Mouse (Mus musculus) neural tube, embryonic 12.5 days (tissue): ENCODE data around the gene 4930518I15Rik. TPM values are rescaled to one million over a fixed set of nuclear protein-coding genes. Genes with fewer than 3 reads are reported as not detected.
"Not testable (repeated sequence)": the region's sequence is repeated elsewhere in the genome, so short reads cannot be mapped to it uniquely, and the experiment has no call there.

ENCODE experiments used
- ATAC-seq: fragments of 200-750 bp; cut with Nextera tagmentation; 2 replicates; pipeline ENCODE4 v1.8.0; 2017; ENCODE audit warnings: low read depth, mild to moderate bottlenecking, moderate TSS enrichment, moderate library complexity; ENCODE audit not compliant: low FRiP score
- H3K27ac ChIP-seq: fragments of 300-500 bp; sonication (generic); 2 replicates; pipeline ENCODE4 v1.5.1; 2016
- H3K27me3 ChIP-seq: fragments of 300-500 bp; sonication (generic); replicated peaks from 2 replicates; pipeline ENCODE4 v1.6.1; 2016; ENCODE audit warnings: mild to moderate bottlenecking
- H3K36me3 ChIP-seq: fragments of 300-500 bp; sonication (generic); 2 replicates; pipeline ENCODE4 v1.6.1; 2016; ENCODE audit warnings: mild to moderate bottlenecking
- H3K4me1 ChIP-seq: fragments of 300-500 bp; sonication (generic); 2 replicates; pipeline ENCODE4 v1.6.1; 2016
- H3K4me2 ChIP-seq: fragments of 300-500 bp; sonication (generic); replicated peaks from 2 replicates; pipeline ENCODE4 v1.6.1; 2016; ENCODE audit warnings: mild to moderate bottlenecking
- H3K4me3 ChIP-seq: fragments of 300-500 bp; sonication (generic); 2 replicates; pipeline ENCODE4 v1.5.1; 2016
- H3K9ac ChIP-seq: fragments of 300-500 bp; sonication (generic); 2 replicates; pipeline ENCODE4 v1.6.1; 2016; ENCODE audit warnings: mild to moderate bottlenecking
- H3K9me3 ChIP-seq: fragments of 300-500 bp; sonication (generic); 2 replicates; pipeline ENCODE4 v1.6.1; 2016; ENCODE audit warnings: mild to moderate bottlenecking
- WGBS: fragments of 180-500 bp; shearing (Covaris S2); methylation state at CpG from one replicate; pipeline ENCODE4 v1.1.7; 2016; 5-methylcytosine and 5-hydroxymethylcytosine counted together
- polyA plus RNA-seq: library from polyadenylated mRNA; unstranded; fragments of >200 nt; fragmentation: Nextera tagmentation; extraction: Ambion mirVana; gene quantifications from 2 replicates; pipeline ENCODE4 v1.2.1, GENCODE M21; 2016

The 4930518I15Rik gene
- polyA plus RNA-seq, 1 experiment from 2014 or later, result 10.9 TPM

DNA sequence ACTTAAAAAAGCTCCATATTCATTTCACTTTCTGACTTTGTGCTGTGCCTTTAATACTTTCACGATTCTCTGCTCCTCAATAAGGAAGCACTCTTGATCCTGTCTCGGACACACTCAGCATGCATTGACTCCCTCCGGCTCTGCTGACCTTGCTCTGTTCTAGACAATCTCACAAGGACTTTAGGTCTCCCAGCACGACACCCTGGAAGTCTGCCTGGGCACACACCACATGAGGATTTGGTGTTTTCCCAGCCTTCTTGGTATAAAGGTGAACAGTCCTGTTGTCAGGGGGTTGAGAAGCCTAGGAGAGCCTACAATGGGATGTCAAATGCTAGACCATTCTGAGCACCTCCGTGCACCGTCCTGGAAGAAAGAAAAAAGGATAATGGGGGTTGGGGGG, 35.1 kb upstream of the 4930518I15Rik start:
- no peak overlapping the region for H3K4me2 ChIP-seq
- H3K4me1 ChIP-seq, result peaks cover 4% of the 10 kb centered on the region; the same call in 1 of the 2 replicates
- ATAC-seq, result no peak
- WGBS, result 77% methylated on average over 6 of the region's 6 CpGs
- no peaks in the 10 kb centered on the region for H3K9me3 ChIP-seq
- H3K36me3 ChIP-seq, result no peaks in the 10 kb centered on the region
- H3K9ac ChIP-seq, result no peak overlapping the region
- H3K27me3 ChIP-seq, result no peaks in the 10 kb centered on the region
- no peak overlapping the region for H3K4me3 ChIP-seq
- no peak overlapping the region for H3K27ac ChIP-seq

- Histone ChIP-seq H3K4me1 (peaks cover 4% of the 10 kb centered on the region; the same call in 1 of the 2 replicates), H3K4me2 (no peak overlapping the region), H3K36me3 (no peaks in the 10 kb centered on the region), H3K9ac (no peak overlapping the region), H3K27ac (no peak overlapping the region), H3K9me3 (no peaks in the 10 kb centered on the region), H3K27me3 (no peaks in the 10 kb centered on the region), H3K4me3 (no peak overlapping the region)
- 42% methylated on average over 3 of the region's 3 CpGs for WGBS
- ATAC-seq, result no peak
These were observed 34.5 kb upstream of the 4930518I15Rik start for GRCm38 (mm10) chr2:156892240-156892639.

GRCm38 (mm10) chr2:156888490-156888889, 30.7 kb upstream of the 4930518I15Rik start:
- H3K4me2 ChIP-seq, result no peak overlapping the region
- no peak overlapping the region for H3K27ac ChIP-seq
- H3K9ac ChIP-seq, result no peak overlapping the region
- H3K9me3 ChIP-seq, result no peaks in the 10 kb centered on the region
- no peak for ATAC-seq
- H3K4me1 ChIP-seq, result peaks cover 4% of the 10 kb centered on the region; the same call in 1 of the 2 replicates
- H3K36me3 ChIP-seq, result no peaks in the 10 kb centered on the region
- H3K4me3 ChIP-seq, result no peak overlapping the region
- H3K27me3 ChIP-seq, result no peaks in the 10 kb centered on the region
- 78% methylated on average over 3 of the region's 3 CpGs for WGBS

DNA sequence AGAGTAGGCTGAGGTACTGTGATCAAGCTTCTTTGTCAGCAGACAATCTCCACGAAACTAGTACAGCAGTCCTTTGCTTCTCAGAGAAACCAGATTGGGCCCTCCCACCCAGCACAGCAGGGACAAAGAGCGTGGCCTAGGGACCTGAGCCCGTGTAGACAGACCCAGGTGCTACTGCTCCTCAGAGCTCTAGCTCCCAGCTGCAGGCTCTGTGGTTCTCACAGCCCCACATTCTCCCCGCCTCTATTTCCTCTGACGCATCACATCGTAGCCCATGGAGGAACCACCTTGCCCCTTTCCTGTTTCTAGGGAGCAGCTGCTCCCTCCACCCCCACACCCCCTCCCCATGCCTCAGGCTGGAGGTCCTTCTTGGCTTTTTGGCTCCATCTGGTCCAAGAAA, 29.3 kb upstream of the 4930518I15Rik start, which contains the start of gene Sla2:
TSS of gene Sla2 (minus strand) at position 176 of the 400 bp plus-strand sequence.
- Histone ChIP-seq H3K4me2 (no peak within 1 kb of the TSS), H3K9me3 (no peaks in the 10 kb centered on the region)
- WGBS, result 72% methylated on average over 6 of the region's 6 CpGs

DNA sequence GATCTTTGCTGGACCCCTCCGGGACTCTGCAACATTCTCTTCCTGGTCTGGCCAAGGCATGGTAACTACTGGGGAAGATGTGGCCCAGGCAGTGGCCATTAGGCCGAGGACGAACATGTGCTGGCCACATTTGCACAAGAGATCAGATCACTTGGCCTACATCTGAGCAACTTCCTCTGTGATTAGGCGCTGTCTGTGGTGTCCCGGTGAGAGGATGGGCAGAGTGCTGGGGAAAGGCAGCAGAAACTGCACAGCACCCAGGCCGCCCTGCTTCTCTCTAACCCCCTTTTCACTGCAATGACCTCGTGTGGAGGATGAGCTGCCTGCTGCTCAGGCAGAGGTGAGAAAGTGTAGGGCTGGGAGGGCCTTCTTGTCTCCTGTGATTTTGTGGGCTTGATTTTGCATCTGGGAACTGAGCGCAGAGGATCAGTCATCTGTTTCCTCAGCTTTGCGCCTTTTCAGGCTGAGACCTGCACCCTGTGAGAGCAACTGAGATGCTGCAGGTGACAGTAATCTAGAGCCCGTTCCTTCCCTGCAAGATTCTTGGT, 28.4 kb upstream of the 4930518I15Rik start:
- Histone ChIP-seq H3K27ac (no peak overlapping the region), H3K9ac (no peak overlapping the region), H3K4me3 (no peak overlapping the region), H3K27me3 (no peaks in the 10 kb centered on the region), H3K36me3 (no peaks in the 10 kb centered on the region), H3K9me3 (no peaks in the 10 kb centered on the region), H3K4me2 (no peak overlapping the region), H3K4me1 (no peaks in the 10 kb centered on the region)
- 81% methylated on average over 10 of the region's 10 CpGs for WGBS
- no peak for ATAC-seq

More for the DNA sequence above, 29.3 kb upstream of the 4930518I15Rik start, which contains the start of gene Sla2:
- Histone ChIP-seq H3K9ac (no peak within 1 kb of the TSS), H3K4me1 (no peaks in the 10 kb centered on the region), H3K27me3 (no peaks in the 10 kb centered on the region), H3K4me3 (no peak within 1 kb of the TSS), H3K27ac (no peak within 1 kb of the TSS), H3K36me3 (no peaks in the 10 kb centered on the region)
- ATAC-seq, result no peak

- not testable (repeated sequence) for H3K27me3 ChIP-seq, H3K9ac ChIP-seq, H3K4me3 ChIP-seq, H3K4me2 ChIP-seq, H3K27ac ChIP-seq, H3K36me3 ChIP-seq, H3K9me3 ChIP-seq, ATAC-seq, H3K4me1 ChIP-seq
- 76% methylated on average over 2 of the region's 2 CpGs for WGBS
These were observed 27.9 kb upstream of the 4930518I15Rik start for GRCm38 (mm10) chr2:156885666-156886065.

- no peak overlapping the region for H3K9ac ChIP-seq
- ATAC-seq, result no peak
- H3K4me1 ChIP-seq, result no peaks in the 10 kb centered on the region
- 91% methylated on average over 10 of the region's 10 CpGs for WGBS
- H3K9me3 ChIP-seq, result no peaks in the 10 kb centered on the region
- no peak overlapping the region for H3K27ac ChIP-seq
- H3K4me2 ChIP-seq, result no peak overlapping the region
- no peaks in the 10 kb centered on the region for H3K36me3 ChIP-seq
- no peak overlapping the region for H3K4me3 ChIP-seq
- H3K27me3 ChIP-seq, result no peaks in the 10 kb centered on the region
These were observed 26.9 kb upstream of the 4930518I15Rik start for GRCm38 (mm10) chr2:156884396-156885211.

DNA sequence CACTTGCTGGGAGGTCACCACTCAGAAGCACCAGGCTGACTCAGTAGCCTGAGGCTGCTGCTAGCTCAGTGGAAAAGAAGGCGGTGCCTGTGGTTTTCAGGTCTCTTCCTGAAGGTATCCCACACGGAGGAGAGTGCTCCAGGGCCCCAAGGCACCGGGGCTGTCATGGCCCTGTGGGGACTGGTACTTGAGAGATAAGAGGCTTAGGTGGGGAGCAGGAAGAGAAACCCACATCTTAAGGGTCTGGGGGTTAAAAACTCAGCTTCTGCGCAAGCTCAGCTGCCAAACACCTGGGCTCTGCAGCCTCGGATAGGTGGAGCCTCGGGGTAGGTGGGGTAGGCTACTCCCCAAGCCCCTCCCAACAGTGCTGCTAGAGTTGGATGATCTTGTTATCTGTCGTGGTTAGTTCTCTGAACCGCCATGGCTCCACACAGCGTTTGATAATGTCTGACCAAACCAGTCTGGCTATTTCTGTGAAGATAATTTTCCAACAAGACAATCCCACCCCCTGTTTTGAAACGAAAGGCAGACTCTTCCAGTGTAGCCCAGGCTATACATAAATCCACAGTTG, 24.8 kb upstream of the 4930518I15Rik start:
- Histone ChIP-seq H3K9me3 (no peaks in the 10 kb centered on the region), H3K27me3 (no peaks in the 10 kb centered on the region), H3K9ac (no peak overlapping the region), H3K36me3 (no peaks in the 10 kb centered on the region), H3K4me3 (no peak overlapping the region), H3K4me2 (no peak overlapping the region), H3K4me1 (no peaks in the 10 kb centered on the region), H3K27ac (no peak overlapping the region)
- no peak for ATAC-seq
- 42% methylated on average over 10 of the region's 10 CpGs for WGBS

- peaks cover 4% of the 10 kb centered on the region; the same call in 1 of the 2 replicates for H3K36me3 ChIP-seq
- H3K4me3 ChIP-seq, result no peak overlapping the region
- H3K4me2 ChIP-seq, result no peak overlapping the region
- 82% methylated on average over 3 of the region's 3 CpGs for WGBS
- H3K4me1 ChIP-seq, result no peaks in the 10 kb centered on the region
- no peak overlapping the region for H3K27ac ChIP-seq
- no peaks in the 10 kb centered on the region for H3K27me3 ChIP-seq
- H3K9ac ChIP-seq, result no peak overlapping the region
- ATAC-seq, result no peak
- no peaks in the 10 kb centered on the region for H3K9me3 ChIP-seq
These were observed 21.8 kb upstream of the 4930518I15Rik start for GRCm38 (mm10) chr2:156879541-156879940.

GRCm38 (mm10) chr2:156877726-156878125, 20.0 kb upstream of the 4930518I15Rik start:
- H3K27ac ChIP-seq, result no peak overlapping the region
- no peak overlapping the region for H3K9ac ChIP-seq
- no peaks in the 10 kb centered on the region for H3K27me3 ChIP-seq
- H3K36me3 ChIP-seq, result peaks cover 17% of the 10 kb centered on the region
- no peak overlapping the region for H3K4me2 ChIP-seq
- no peak overlapping the region for H3K4me3 ChIP-seq
- no peak for ATAC-seq
- WGBS, result 73% methylated on average over 9 of the region's 9 CpGs
- no peaks in the 10 kb centered on the region for H3K4me1 ChIP-seq
- no peaks in the 10 kb centered on the region for H3K9me3 ChIP-seq

GRCm38 (mm10) chr2:156874760-156875510, 17.2 kb upstream of the 4930518I15Rik start:
- no peak overlapping the region for H3K4me3 ChIP-seq
- H3K27me3 ChIP-seq, result no peaks in the 10 kb centered on the region
- H3K36me3 ChIP-seq, result peaks cover 37% of the 10 kb centered on the region
- no peak overlapping the region for H3K27ac ChIP-seq
- WGBS, result 98% methylated on average over 4 of the region's 4 CpGs
- no peak for ATAC-seq
- no peak overlapping the region for H3K9ac ChIP-seq
- no peaks in the 10 kb centered on the region for H3K4me1 ChIP-seq
- H3K9me3 ChIP-seq, result no peaks in the 10 kb centered on the region
- no peak overlapping the region for H3K4me2 ChIP-seq
